ENCODE assay signal across 8 mouse cellular contexts in genomic region chr2:167679902-167680430, GRCm38 (mm10). TPM values are rescaled to one million over a fixed set of nuclear protein-coding genes. Genes with fewer than 3 reads are reported as not detected.
DNase-seq lines count a peak whose midpoint lies in the region; ATAC-seq and TF ChIP-seq lines count a peak whose summit lies in the region.

No protein-coding gene starts in this region.

- H3K9me3 ChIP-seq in forebrain, postnatal 0 days (ENCODE audit: low read length): no peaks in the 10 kb centered on the region
- no peaks in the 10 kb centered on the region for H3K9me3 ChIP-seq in hindbrain, embryonic 11.5 days (ENCODE audit: control insufficient read depth, low read length)

- H3K9ac ChIP-seq in forebrain, postnatal 0 days: no peak overlapping the region
- no peak overlapping the region for H3K9ac ChIP-seq in hindbrain, embryonic 11.5 days (ENCODE audit: low read depth, low read length)

- WGBS in forebrain, postnatal 0 days: 3% methylated on average over 13 of the region's 13 CpGs
- 3% methylated on average over 13 of the region's 13 CpGs for WGBS in hindbrain, embryonic 11.5 days

- no peak overlapping the region for H3K4me2 ChIP-seq in forebrain, postnatal 0 days (ENCODE audit: low read depth)
- no peak overlapping the region for H3K4me2 ChIP-seq in hindbrain, embryonic 11.5 days (replicated peaks; ENCODE audit: low read depth, low read length)

- peak; percentile 96 for TF ChIP-seq CTCF in forebrain, postnatal 0 days (IDR thresholded peaks at IDR 0.05; ENCODE audit: low read depth)

- H3K27me3 ChIP-seq in forebrain, postnatal 0 days (ENCODE audit: insufficient read depth, low read length): no peaks in the 10 kb centered on the region
- H3K27me3 ChIP-seq in hindbrain, embryonic 11.5 days (ENCODE audit: control insufficient read depth, insufficient read depth, low read length): no peaks in the 10 kb centered on the region; the same call in 1 of the 2 replicates

- no peaks in the 10 kb centered on the region for H3K4me1 ChIP-seq in forebrain, postnatal 0 days (ENCODE audit: insufficient read depth)
- H3K4me1 ChIP-seq in hindbrain, embryonic 11.5 days (replicated peaks; ENCODE audit: control insufficient read depth, insufficient read depth, low read length): no peaks in the 10 kb centered on the region

- H3K27ac ChIP-seq in forebrain, postnatal 0 days (ENCODE audit: low read depth, low read length): no peak overlapping the region
- H3K27ac ChIP-seq in hindbrain, embryonic 11.5 days (ENCODE audit: low read depth, low read length): no peak overlapping the region

- H3K36me3 ChIP-seq in forebrain, postnatal 0 days (ENCODE audit: insufficient read depth): no peaks in the 10 kb centered on the region
- no peaks in the 10 kb centered on the region for H3K36me3 ChIP-seq in hindbrain, embryonic 11.5 days (ENCODE audit: control insufficient read depth, insufficient read depth, low read length)

- peak; percentile 80 for DNase-seq in NIH3T3 (ENCODE audit: low read depth)
- peak; percentile 75 to 83 for DNase-seq in cerebellum, adult 18-20 months
- DNase-seq in forebrain, postnatal 0 days: peak; percentile 82
- DNase-seq in hindbrain, embryonic 11.5 days (ENCODE audit: low spot score): peak; percentile 88
- peak; percentile 79 to 90 for DNase-seq in layer of hippocampus, postnatal 25 days (ENCODE audit: extremely low spot score in 1 of 2, low spot score in 1 of 2)
- DNase-seq in lung, postnatal 36 days: peak; percentile 86
- peak; percentile 76 to 84 for DNase-seq in right cerebral cortex, adult 2 months (ENCODE audit: low spot score in 2 of 2)
- DNase-seq in urinary bladder, postnatal 4 days (ENCODE audit: low spot score in 2 of 2): peak; percentile 67 to 85

- no peak overlapping the region for H3K4me3 ChIP-seq in forebrain, postnatal 0 days (ENCODE audit: low read depth, low read length)
- H3K4me3 ChIP-seq in hindbrain, embryonic 11.5 days (ENCODE audit: low read depth, low read length): no peak overlapping the region

- peak; percentile 87 for ATAC-seq in forebrain, postnatal 0 days
- ATAC-seq in hindbrain, embryonic 11.5 days (ENCODE audit: low FRiP score): peak; percentile 72

RNA-seq across cellular contexts. Expression of gene Cebpb, which starts 8.7 kb away (rescaled TPM):
- total RNA-seq in forebrain, postnatal 0 days (2014; rRNA removed): 4.2 and 5.7 TPM in 2 replicates
- polyA plus RNA-seq in forebrain, postnatal 0 days (2015; fragmentation: Nextera tagmentation; extraction: Ambion mirVana): 4.3 and 4.5 TPM in 2 replicates
- polyA plus RNA-seq in hindbrain, embryonic 11.5 days (2014; fragmentation: Nextera tagmentation; extraction: Ambion mirVana): 1.5 and 3.1 TPM in 2 replicates
- total RNA-seq in layer of hippocampus, postnatal 25 days (2021): 10 to 100 TPM; 32.4 to 32.8 TPM

RNA-seq across cellular contexts. Expression of gene Tmem189, which starts 9.7 kb away (rescaled TPM):
- total RNA-seq in forebrain, postnatal 0 days (2014; rRNA removed): 37.7 and 39.5 TPM in 2 replicates
- 33.7 and 38.4 TPM in 2 replicates for polyA plus RNA-seq in forebrain, postnatal 0 days (2015; fragmentation: Nextera tagmentation; extraction: Ambion mirVana)
- 27.5 and 34.0 TPM in 2 replicates for polyA plus RNA-seq in hindbrain, embryonic 11.5 days (2014; fragmentation: Nextera tagmentation; extraction: Ambion mirVana)
- 10 to 100 TPM; 57.3 to 60.3 TPM for total RNA-seq in layer of hippocampus, postnatal 25 days (2021)

RNA-seq across cellular contexts. Expression of gene Gm20431, which starts 18.7 kb away (rescaled TPM):
- not detected in 2 replicates for total RNA-seq in forebrain, postnatal 0 days (2014; rRNA removed)
- 7.5 and 9.7 TPM in 2 replicates for polyA plus RNA-seq in forebrain, postnatal 0 days (2015; fragmentation: Nextera tagmentation; extraction: Ambion mirVana)
- polyA plus RNA-seq in hindbrain, embryonic 11.5 days (2014; fragmentation: Nextera tagmentation; extraction: Ambion mirVana): 4.0 and 8.4 TPM in 2 replicates
- 10 to 100 TPM; 51.0 to 51.3 TPM for total RNA-seq in layer of hippocampus, postnatal 25 days (2021)

RNA-seq across cellular contexts. Expression of gene Ube2v1, which starts 48.1 kb away (rescaled TPM):
- total RNA-seq in forebrain, postnatal 0 days (2014; rRNA removed): 161 TPM in 2 replicates
- polyA plus RNA-seq in forebrain, postnatal 0 days (2015; fragmentation: Nextera tagmentation; extraction: Ambion mirVana): 328 and 369 TPM in 2 replicates
- 237 and 257 TPM in 2 replicates for polyA plus RNA-seq in hindbrain, embryonic 11.5 days (2014; fragmentation: Nextera tagmentation; extraction: Ambion mirVana)
- 100 to 1,000 TPM; 213 to 235 TPM for total RNA-seq in layer of hippocampus, postnatal 25 days (2021)

Comparison
In these comparisons a context has a peak if more than half of its experiments do, and no peak if none do; other contexts are left out.
1. RNA of gene Gm20431, which starts 18.7 kb away (total RNA-seq): 51.0 to 51.3 TPM in layer of hippocampus, postnatal 25 days; not detected in forebrain, postnatal 0 days; every median in the first group is over 10 times any median in the second.
2. Peak in every context shown above with its lines, with median percentiles within 50 percentile points of each other: DNase-seq.